Mouse (Mus musculus): ENCODE results near the gene Dnhd1.
"Not testable (repeated sequence)": the region's sequence is repeated elsewhere in the genome, so short reads cannot be mapped to it uniquely, and the experiment has no call there.

The Dnhd1 gene

GRCm38 (mm10) chr7:105640233-105640893, 10.3 kb upstream of the Dnhd1 start, which contains the start of the genes Arfip2 and Gm45799:
TSS of gene Arfip2 (minus strand) at chr7:105640416.
TSS of gene Gm45799 (plus strand) at chr7:105640552.
- DNase-seq (ENCODE audit: low read depth, low spot score) = peak; percentile 98

GRCm38 (mm10) chr7:105640894-105641255, 9.8 kb upstream of the Dnhd1 start:
- no peak for DNase-seq (ENCODE audit: low read depth, low spot score)

DNA sequence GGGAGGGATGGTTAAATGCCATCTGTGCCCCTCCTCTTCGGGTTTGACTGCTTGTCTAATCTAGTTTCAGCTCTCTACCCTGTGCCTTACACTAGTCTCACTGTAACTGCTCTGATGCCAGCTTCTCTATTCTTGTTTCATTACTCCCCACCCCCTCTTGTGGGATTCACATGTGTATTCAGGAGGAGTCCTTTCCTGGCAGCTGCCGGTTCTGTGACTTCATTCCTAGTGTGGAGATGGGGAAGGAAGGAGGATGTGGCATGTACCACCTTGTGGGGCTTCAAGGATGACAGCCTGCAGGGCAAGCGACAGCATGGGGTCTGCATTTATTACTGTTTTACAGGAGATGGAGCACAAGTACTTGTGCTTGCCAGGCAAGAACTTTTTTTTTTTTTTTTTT, 8.7 kb upstream of the Dnhd1 start:
- no peak for DNase-seq (ENCODE audit: low read depth, low spot score)

DNA sequence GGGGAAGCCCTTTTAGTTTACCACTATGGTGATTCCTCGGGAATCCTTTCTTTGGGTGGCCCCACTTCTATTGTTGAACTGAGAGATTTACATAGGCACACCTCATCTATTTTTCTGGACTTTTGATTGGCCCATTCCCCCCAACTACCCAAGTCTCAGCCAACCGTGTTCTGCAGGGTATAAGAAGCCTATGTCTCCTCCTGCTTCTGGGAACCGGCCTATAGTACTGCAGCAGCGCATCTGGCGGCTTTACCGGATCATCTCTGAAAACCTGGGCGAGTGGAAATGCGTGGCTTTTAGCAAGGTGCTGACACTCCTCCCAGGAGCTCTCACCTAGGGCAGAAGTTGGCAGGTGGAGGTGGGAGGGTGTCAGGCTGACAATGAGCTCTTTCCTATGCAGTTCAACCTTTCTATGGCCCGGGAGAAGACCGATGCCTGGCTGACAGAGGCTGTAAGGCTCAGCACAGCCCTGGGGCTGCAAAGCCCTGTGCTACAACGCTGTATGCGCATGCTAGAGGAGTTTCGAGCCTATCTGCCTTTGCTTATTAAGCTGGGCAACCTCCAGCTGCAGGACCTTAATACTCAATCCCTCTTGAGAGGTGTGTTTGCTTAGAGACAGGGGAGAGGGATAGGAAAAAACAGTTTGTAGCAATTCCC, 35.0 kb downstream of the Dnhd1 start:
- DNase-seq (ENCODE audit: low read depth, low spot score) = peak; percentile 40

DNA sequence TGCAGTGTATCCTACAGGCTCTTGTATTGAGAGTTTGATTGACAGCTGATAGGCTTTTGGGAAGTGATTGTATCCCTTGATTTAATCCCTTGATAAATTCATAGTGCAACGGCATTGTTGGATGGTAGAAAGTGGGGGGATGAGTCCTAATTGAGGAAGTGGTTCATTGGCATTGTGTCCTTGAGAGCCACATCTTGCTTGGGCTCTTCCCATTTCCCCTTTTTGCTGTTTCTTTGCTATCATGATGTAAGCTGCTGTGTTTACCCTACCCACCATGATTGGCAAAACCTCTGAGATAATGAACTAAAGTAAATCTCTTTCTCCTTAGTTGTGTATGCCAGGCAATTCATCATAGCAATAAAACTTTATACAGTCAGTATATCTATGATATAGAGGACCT, 40.2 kb downstream of the Dnhd1 start:
- no peak for DNase-seq (ENCODE audit: low read depth, low spot score)

- DNase-seq (ENCODE audit: low read depth, low spot score) = no peak
Measured at GRCm38 (mm10) chr7:105703184-105703583, 52.6 kb downstream of the Dnhd1 start.

DNA sequence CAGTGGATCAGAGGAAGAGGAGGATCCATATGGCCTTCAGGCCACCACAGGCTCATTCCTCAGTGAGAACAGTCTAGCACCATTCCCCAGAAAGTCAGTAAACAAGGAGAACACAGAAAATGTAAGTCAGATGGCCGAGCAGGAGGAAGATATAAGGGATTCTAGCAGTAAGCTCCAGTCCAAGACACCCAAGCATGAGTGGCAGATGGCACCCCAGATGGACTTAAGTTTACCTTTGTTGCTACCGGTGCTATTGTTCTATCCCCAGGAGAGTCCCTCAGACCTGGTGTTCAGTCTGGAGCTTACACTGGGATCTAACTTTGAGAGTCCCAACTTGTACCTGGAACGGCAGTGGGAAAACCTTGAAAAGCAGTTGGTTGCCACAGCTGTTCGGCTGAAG, 53.2 kb downstream of the Dnhd1 start:
- no peak for DNase-seq (ENCODE audit: low read depth, low spot score)

DNA sequence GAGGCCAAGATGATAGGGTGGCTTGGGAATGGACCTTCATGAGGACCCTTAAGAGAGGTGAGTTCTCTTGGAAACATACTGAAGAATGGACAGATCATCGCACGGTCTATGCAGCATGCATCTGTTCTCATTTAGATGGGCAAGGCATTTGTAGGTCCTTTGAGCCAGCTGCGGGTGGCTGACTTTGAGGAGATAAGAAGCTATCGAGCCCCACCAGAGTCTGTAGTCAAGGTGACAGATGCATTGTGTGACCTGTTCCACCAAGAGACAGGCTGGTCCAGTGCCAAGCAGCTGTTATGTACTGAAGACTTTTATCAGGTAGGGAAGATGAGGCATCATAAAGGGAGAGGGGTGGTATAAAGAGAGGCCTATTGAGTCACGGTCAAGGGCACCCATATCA, 58.1 kb downstream of the Dnhd1 start:
- no peak for DNase-seq (ENCODE audit: low read depth, low spot score)

- DNase-seq (ENCODE audit: low read depth, low spot score) = no peak
Measured at GRCm38 (mm10) chr7:105715366-105715765, 64.7 kb downstream of the Dnhd1 start.

DNA sequence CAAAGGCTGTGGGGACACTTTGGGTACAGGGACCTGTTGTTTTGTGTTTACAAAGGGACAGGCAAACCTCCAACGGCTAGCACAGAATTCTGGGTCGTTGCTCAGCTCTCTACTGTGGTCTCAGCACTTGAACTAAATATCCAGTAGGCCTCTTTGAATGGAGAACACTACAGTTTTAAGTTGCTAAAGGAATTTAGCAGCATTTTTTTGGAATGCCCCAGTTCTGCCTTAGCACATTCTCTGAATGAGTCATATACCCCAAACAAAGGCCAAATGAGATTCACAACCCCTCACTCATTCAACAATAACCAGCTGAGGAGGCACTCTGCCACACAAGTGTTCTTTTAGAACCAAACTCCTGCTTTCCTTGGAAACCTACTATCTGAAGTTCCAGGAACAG, 71.3 kb downstream of the Dnhd1 start:
- no peak for DNase-seq (ENCODE audit: low read depth, low spot score)

DNA sequence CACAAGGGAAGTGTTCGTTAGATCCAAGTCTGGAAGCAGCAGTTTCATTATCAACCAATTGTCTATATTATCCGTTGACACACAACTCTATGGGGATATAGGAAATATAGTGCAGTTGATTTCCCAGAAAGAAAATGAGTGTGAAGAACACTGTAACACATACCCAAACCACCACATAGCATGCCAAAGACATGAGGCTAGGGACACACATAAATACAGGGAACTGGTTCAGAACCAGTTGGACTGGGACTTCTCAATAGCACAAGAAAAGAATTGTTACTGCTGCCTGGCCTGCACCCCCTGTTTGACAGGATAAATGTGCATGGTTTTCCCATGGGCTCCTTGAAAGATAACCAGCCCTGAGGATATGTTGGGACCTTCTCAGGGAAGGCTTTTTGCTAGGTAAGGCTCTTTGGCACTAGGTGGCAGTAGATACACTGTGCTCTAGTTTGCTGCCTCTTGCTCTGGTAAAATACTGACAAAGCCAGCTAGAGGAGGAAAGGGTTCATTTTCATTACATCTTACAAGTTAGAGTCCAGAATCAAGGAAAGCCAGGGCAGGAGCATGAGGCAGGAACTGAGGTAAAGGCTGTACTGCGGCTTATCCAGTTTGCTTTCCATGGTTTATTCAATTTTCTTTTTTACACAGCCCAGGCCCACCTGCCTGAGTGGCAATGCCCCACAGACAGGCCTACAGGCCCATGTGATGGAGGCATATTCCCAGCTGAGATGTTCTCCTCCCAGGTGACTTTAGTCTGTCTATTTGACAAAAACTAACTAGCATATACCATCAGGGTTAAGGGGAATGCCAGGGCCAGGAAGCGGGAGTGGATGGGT, 75.7 kb downstream of the Dnhd1 start:
- peak; percentile 64 for DNase-seq (ENCODE audit: low read depth, low spot score)

GRCm38 (mm10) chr7:105726980-105727325, 76.3 kb downstream of the Dnhd1 start:
- DNase-seq (ENCODE audit: low read depth, low spot score) = no peak

GRCm38 (mm10) chr7:105728701-105729428, 78.2 kb downstream of the Dnhd1 start:
- no peak for DNase-seq (ENCODE audit: low read depth, low spot score)

DNA sequence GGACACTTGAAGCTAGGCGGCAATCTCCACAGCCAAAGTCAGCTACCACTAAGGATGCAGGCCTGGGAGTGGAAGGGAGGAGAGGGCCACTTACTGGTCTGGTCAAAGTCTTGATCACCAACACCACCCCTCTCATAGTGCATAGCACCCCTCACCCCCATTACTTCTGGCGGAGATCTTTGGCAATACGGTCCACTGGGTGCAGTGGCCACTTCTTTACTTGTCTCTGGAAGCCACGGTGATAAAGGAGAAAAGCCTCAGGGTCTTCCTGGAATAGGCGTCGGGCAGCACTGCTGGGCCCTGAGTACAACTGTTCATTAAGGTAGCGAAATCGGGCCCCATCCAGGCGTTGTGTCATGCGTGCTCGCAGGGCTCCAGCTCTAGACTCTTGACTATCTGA, 83.2 kb downstream of the Dnhd1 start:
- DNase-seq (ENCODE audit: low read depth, low spot score) = no peak

GRCm38 (mm10) chr7:105734826-105735225, 84.2 kb downstream of the Dnhd1 start:
- no peak for DNase-seq (ENCODE audit: low read depth, low spot score)

DNA sequence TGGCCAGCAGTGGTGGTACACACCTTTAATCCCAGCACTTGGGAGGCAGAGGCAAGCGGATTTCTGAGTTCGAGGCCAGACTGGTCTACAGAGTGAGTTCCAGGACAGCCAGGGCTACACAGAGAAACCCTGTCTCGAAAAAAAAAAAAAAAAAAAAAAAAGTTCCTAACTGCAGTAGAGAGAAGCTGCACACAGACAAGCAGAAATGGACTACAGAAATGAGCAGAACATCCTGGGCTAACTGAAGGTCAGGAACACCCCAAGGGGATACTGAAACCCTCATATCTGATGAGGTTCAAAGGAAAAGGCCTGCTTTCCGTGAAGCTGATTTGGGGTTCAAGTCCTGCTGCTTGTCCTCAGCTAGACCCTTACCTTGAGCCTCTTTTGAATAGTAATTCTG, 84.8 kb downstream of the Dnhd1 start:
- not testable (repeated sequence) for DNase-seq (ENCODE audit: low read depth, low spot score)

DNA sequence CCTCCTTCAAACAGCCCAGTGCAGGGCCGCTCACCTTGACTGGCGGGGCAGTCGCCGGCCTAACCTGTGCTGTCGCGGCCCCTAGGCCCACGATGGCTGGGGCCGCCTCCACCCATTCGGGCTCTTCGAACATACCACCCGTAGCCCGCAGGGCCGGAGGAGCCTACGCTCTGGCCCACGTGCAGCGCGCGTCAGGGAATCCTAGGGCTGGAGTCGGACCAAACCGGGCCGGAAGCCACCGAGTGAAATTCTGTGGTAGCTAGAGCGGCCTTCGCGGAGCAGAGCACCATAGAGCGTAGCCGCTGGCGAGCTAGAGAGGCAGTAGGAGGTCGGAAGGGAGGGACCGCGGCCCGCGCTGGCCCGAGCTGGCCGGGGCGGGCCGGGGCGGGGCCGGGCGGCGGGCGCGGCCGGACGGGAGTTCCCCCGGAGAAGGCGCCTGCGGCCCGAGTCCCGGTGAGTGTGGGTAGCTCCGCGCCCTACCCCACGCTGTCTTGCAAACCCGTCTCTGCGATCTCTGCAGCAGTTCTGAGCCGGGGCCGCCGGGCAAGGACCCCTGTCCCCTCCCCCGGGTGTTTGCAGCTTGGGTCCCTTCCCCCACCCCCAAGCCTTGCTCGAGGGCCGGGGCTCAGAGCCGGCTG, 85.8 kb downstream of the Dnhd1 start, which contains the start of gene Ilk:
Gene Ilk (plus strand): TSS at position 329 of the 638 bp plus-strand sequence.
- DNase-seq (ENCODE audit: low read depth, low spot score) = peak; percentile 89

GRCm38 (mm10) chr7:105736911-105737521, 86.4 kb downstream of the Dnhd1 start, which contains the start of gene Rrp8:
TSS of gene Rrp8 (minus strand) at chr7:105737385.
- DNase-seq (ENCODE audit: low read depth, low spot score) = peak; percentile 54

- DNase-seq (ENCODE audit: low read depth, low spot score) = no peak
Measured at GRCm38 (mm10) chr7:105737648-105738047, 87.0 kb downstream of the Dnhd1 start.

GRCm38 (mm10) chr7:105738286-105738685, 87.7 kb downstream of the Dnhd1 start:
- no peak for DNase-seq (ENCODE audit: low read depth, low spot score)

GRCm38 (mm10) chr7:105738948-105739347, 88.3 kb downstream of the Dnhd1 start:
- DNase-seq (ENCODE audit: low read depth, low spot score) = peak; percentile 75
